In the genomic region with DNA sequence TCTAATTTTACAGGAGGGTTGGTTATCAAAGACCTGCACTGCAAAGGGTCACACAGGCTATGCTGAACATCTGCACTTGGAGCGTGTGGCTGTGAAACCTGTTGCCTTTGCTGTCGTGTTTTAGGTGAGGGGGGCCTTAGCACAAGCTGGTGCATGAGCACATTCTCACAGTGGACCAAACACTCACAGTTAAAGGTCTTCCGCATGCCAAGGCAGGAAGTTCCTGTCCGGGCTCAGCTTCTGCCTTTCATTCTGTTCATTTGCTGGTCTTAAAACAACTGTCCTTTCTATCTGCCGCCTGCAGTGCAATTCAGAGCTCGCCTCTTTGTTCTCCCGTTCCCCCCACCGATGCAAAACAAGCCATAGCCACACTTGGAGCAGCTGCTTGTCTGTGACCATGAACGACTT, we compare ENCODE assay signal across 10 mouse cellular contexts.
DNase-seq lines count a peak whose midpoint lies in the region; ATAC-seq lines count a peak whose summit lies in the region.
"Had no signal": no experiment of that assay in that cellular context is flagged by ENCODE, and none has a peak within 500 bp of the region (broad histone marks: within the 10 kb centered on the region; RNA-seq: fewer than 3 reads in every experiment).

No protein-coding gene starts in this region.

- H3K4me2 ChIP-seq in heart, embryonic 11.5 days: peak overlapping the region; percentile 22; the same call in 1 of the 2 replicates
- 0 out of 2 replicates have a peak overlapping the region, but pooled peaks have one; percentile 18 for H3K4me2 ChIP-seq in forebrain, embryonic 14.5 days (ENCODE audit: low read length)

- no peak for ATAC-seq in heart, embryonic 11.5 days (replicated peaks; ENCODE audit: insufficient number of reproducible peaks, low FRiP score, low TSS enrichment)
- peak; percentile 37; the same call in 1 of the 2 replicates for ATAC-seq in forebrain, embryonic 14.5 days
- no peak for ATAC-seq in frontal cortex, adult (ENCODE audit: low TSS enrichment)
- no peak for ATAC-seq in megakaryocyte, adult 5-6 weeks (ENCODE audit: poor library complexity, severe bottlenecking)
- ATAC-seq: intestine, embryonic 16.5 days had no signal

- no peak overlapping the region for H3K27ac ChIP-seq in heart, embryonic 11.5 days (ENCODE audit: low read depth, low read length)
- no peak overlapping the region for H3K27ac ChIP-seq in forebrain, embryonic 14.5 days (ENCODE audit: low read depth, low read length)
- peak overlapping the region; percentile 76 for H3K27ac ChIP-seq in midbrain, embryonic 10.5 days (replicated peaks)
- H3K27ac ChIP-seq: macrophage had no signal

- DNase-seq in heart, adult 8-10 months (ENCODE audit: low spot score): no peak
- DNase-seq in R1 (ENCODE audit: low read depth, low spot score): peak; percentile 64
- DNase-seq in forebrain, embryonic 14.5 days (ENCODE audit: low spot score): peak; percentile 28
- DNase-seq in midbrain, embryonic 10.5 days (ENCODE audit: low spot score): peak; percentile 63
- no peak for DNase-seq in spleen, postnatal 10 days (ENCODE audit: low spot score in 2 of 2)

- no peaks in the 10 kb centered on the region for H3K36me3 ChIP-seq in heart, embryonic 11.5 days (ENCODE audit: control insufficient read depth, insufficient read depth, low read length)
- H3K36me3 ChIP-seq in forebrain, embryonic 14.5 days (ENCODE audit: control insufficient read depth, insufficient read depth, low read length): no peaks in the 10 kb centered on the region
- H3K36me3 ChIP-seq in midbrain, embryonic 10.5 days: no peaks in the 10 kb centered on the region

- no peaks in the 10 kb centered on the region for H3K9me3 ChIP-seq in heart, embryonic 11.5 days (replicated peaks; ENCODE audit: control insufficient read depth, low read length)
- no peaks in the 10 kb centered on the region for H3K9me3 ChIP-seq in forebrain, embryonic 14.5 days (replicated peaks; ENCODE audit: control insufficient read depth, low read length)
- no peaks in the 10 kb centered on the region for H3K9me3 ChIP-seq in midbrain, embryonic 10.5 days (replicated peaks)

- H3K4me1 ChIP-seq in heart, embryonic 11.5 days (ENCODE audit: control insufficient read depth, insufficient read depth, low read length): no peaks in the 10 kb centered on the region
- H3K4me1 ChIP-seq in forebrain, embryonic 14.5 days (ENCODE audit: control insufficient read depth, insufficient read depth, low read length): peaks cover 4% of the 10 kb centered on the region; the same call in 1 of the 2 replicates
- H3K4me1 ChIP-seq in midbrain, embryonic 10.5 days: peaks cover 14% of the 10 kb centered on the region

- WGBS in heart, embryonic 11.5 days (ENCODE audit: insufficient replicate concordance): 28% methylated on average over 9 of the region's 9 CpGs
- 3% methylated on average over 9 of the region's 9 CpGs for WGBS in forebrain, embryonic 14.5 days
- 9% methylated on average over 9 of the region's 9 CpGs for whole genome bisulfite sequencing in midbrain, embryonic 10.5 days

- no peak overlapping the region for H3K4me3 ChIP-seq in heart, embryonic 11.5 days (ENCODE audit: low read depth, low read length)
- H3K4me3 ChIP-seq in forebrain, embryonic 14.5 days (ENCODE audit: low read depth, low read length): no peak overlapping the region
- no peak overlapping the region for H3K4me3 ChIP-seq in midbrain, embryonic 10.5 days

- H3K9ac ChIP-seq in heart, embryonic 11.5 days (ENCODE audit: low read depth, low read length): no peak overlapping the region
- H3K9ac ChIP-seq in forebrain, embryonic 14.5 days (ENCODE audit: low read length): no peak overlapping the region

- no peaks in the 10 kb centered on the region for H3K27me3 ChIP-seq in heart, embryonic 11.5 days (ENCODE audit: control insufficient read depth, insufficient read depth, low read length)
- H3K27me3 ChIP-seq in forebrain, embryonic 14.5 days (replicated peaks; ENCODE audit: control insufficient read depth, insufficient read depth, low read length): no peaks in the 10 kb centered on the region
- H3K27me3 ChIP-seq in midbrain, embryonic 10.5 days (ENCODE audit: low read depth, poor library complexity, severe bottlenecking): peaks cover 15% of the 10 kb centered on the region

Comparison
In these comparisons a context has a peak if more than half of its experiments do, and no peak if none do; other contexts are left out.
1. DNase-seq: peak in R1 (single experiment), forebrain, embryonic 14.5 days (single experiment) and midbrain, embryonic 10.5 days (single experiment); none in heart, adult 8-10 months (single experiment) and spleen, postnatal 10 days (0 of 2).